Mouse (Mus musculus) T-helper 17 cell (primary cell): ENCODE data around the gene Slc44a5.

Experiments used
- in situ Hi-C, 2 experiments: fragments of 300-600 bp; cut with MboI, MseI; formaldehyde crosslinking; loops; 1 replicate in 1 of 2; 2 replicates in 1 of 2; pipeline ENCODE4 v1.15.1; 2025; ENCODE audit warnings: high pct_unique_total_duplicates in 2 of 2

The Slc44a5 gene

GRCm38 (mm10) chr3:154091468-154092338 is 118.5 kb downstream of the Slc44a5 start:
- in situ Hi-C loops, result no loop called here

DNA sequence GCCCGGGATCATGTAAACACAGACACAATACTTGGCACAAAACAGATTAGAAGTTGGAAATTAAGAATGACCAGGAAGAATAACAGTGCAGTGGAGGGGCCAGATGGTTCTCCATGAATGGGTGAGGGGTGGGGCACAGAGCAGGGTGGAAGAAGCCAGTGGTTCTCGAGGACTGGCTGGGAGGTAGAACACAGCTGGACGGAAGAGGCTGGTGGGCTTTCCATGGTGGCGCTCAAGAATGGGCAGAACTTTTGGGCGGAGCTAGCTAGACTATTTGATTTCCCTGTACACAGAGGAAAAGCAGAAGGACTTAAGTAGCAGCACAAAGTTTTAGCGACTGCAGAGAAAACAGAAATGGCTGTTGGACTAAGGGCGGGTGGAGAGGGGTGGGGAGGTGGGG is 119.2 kb downstream of the Slc44a5 start:
- in situ Hi-C loops, result no loop called here

GRCm38 (mm10) chr3:154093745-154094322 is 120.6 kb downstream of the Slc44a5 start:
- in situ Hi-C loops, result no loop called here

GRCm38 (mm10) chr3:154101671-154102070 is 128.4 kb downstream of the Slc44a5 start:
- in situ Hi-C loops, result no loop called here

DNA sequence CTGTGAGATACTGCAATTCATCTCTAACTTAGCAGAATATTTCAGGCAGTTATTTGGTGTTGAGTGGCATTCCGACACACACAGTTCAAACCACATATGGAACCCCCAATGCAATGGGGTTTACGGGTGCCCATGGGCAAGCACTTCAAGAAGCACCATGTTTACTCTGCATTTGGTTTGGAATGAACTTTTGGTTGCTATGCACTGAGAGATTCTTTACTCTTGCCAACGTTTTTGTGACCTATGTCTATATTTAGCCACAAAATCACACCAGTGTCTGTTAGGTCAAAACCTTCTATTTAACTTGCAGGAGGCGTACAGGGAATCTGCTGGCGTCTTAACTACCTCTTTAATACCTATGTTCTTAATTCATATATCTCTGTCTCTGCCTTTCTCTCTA is 137.3 kb downstream of the Slc44a5 start:
- in situ Hi-C loops, result no loop called here

DNA sequence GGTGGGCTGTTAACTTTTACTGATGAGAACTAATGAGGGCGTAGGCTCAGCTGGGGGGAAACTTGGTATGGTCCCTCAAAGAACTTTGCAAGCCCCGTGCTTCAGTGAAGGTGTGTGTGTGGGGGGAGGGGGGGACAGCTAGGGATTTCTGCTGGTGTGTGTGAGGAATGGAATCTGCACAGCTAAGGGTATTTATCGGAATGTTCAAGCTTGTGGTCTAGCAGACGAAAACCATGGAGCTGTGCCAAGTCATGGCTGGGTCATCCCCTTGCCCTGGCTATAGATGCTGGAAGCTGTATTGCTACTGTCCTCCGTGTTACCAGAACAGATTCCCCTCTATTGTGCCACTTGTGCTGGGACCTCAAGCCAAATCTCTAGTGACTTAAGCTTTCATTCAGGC is 138.0 kb downstream of the Slc44a5 start:
- in situ Hi-C loops, result no loop called here

GRCm38 (mm10) chr3:154114991-154115390 is 141.8 kb downstream of the Slc44a5 start:
- in situ Hi-C loops, result no loop called here

DNA sequence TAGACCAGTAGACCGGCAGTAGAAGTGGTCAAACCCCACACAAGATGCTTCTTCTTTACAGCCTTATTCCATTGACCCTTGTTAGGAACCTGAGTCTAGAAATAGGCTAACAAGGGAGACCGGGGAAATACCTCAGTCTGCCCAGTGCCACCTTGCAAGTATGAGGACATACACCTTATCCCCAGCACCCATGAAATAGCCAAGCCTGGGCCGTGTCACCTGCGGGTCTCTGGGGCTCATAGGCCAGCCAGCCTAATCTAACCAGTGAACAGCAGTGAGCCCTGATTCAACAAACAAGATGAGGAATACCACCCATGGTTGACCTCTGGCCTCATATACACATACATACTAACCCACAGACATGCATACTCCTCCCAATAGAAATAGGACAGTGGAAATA is 142.2 kb downstream of the Slc44a5 start:
- in situ Hi-C loops, result no loop called here

- in situ Hi-C loops, result no loop called here
Observed at GRCm38 (mm10) chr3:154116000-154116399, 142.8 kb downstream of the Slc44a5 start.

- in situ Hi-C loops, result no loop called here
Observed at GRCm38 (mm10) chr3:154118992-154119603, 145.9 kb downstream of the Slc44a5 start.

- in situ Hi-C loops, result no loop called here
Observed at GRCm38 (mm10) chr3:154122531-154122930, 149.3 kb downstream of the Slc44a5 start.

- in situ Hi-C loops, result no loop called here
Observed at GRCm38 (mm10) chr3:154124890-154125575, 151.8 kb downstream of the Slc44a5 start.

- in situ Hi-C loops, result no loop called here
Observed at GRCm38 (mm10) chr3:154125768-154126376, 152.6 kb downstream of the Slc44a5 start.

- in situ Hi-C loops, result no loop called here
Observed at GRCm38 (mm10) chr3:154127246-154127645, 154.0 kb downstream of the Slc44a5 start.

GRCm38 (mm10) chr3:154129036-154129435 is 155.8 kb downstream of the Slc44a5 start:
- in situ Hi-C loops, result no loop called here

GRCm38 (mm10) chr3:154130431-154131114 is 157.3 kb downstream of the Slc44a5 start:
- in situ Hi-C loops, result no loop called here

DNA sequence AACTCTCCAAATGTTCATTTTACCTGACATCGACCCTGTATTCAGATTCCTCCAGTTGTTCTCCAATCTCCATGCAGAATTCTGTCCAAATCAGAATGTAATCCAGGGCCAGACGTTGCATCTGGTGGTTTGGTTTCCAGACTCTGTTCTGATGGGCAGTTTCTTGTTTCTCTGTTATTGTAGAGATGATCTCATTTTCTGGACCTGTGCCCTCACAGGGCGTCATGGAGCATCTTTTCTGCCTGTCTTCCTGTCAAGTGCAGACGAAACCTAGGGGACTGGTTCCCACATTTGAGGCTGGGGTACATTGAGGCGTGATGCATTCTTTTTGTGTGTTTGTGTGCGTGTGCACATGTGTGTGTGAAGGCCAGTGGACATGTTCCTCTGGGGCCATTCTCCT is 160.8 kb downstream of the Slc44a5 start:
- in situ Hi-C loops, result no loop called here

DNA sequence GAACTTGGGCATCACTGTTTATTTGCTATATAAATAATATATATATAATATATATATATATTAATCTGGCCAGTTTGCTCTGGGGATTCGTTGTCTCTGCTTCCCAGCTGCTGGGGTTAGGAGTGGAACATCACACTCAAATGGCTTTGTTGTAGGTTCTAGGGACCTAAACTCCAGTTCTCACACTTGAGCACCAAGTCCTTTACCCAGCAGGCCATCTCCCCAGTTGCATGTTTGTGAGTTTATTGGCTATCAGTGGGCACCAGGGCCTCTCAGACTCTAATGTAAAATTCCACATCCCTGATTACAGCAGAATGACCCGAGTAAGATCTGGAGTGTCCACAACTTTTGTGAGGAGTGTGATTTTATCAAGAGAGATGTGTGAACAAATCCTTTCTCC is 161.5 kb downstream of the Slc44a5 start:
- in situ Hi-C loops, result no loop called here

GRCm38 (mm10) chr3:154136501-154136900 is 163.3 kb downstream of the Slc44a5 start:
- in situ Hi-C loops, result no loop called here

GRCm38 (mm10) chr3:154141346-154141745 is 168.1 kb downstream of the Slc44a5 start:
- in situ Hi-C loops, result no loop called here

DNA sequence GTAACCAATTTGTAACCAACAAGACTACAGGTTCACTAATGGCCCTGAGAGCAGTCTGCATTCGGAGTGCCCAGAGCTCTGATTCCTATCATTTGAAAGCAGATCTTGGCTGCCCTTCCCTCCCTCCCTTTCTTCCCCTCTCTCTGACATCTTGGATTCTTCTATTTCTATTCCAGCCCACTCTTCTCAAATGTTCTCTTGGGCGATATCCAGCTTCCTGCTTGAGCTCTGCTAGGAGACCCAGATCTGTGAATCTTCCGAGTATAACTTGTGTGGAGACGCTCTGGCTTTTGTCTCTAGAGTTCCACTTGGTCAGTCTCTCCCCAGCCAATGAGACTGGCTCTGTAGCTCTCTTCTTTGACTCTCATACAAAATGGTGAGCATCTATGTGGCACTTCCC is 169.4 kb downstream of the Slc44a5 start:
- in situ Hi-C loops, result no loop called here
